Mouse (Mus musculus): ENCODE measurements around the gene Fkbp5. TPM values are rescaled to one million over a fixed set of nuclear protein-coding genes. Genes with fewer than 3 reads are reported as not detected.

Fkbp5 gene
- polyA plus RNA-seq, 1 experiment from 2014 or later: 21.9 TPM

- Histone ChIP-seq H3K9me3 (no peaks in the 10 kb centered on the region), H3K27ac (peak overlapping the region; percentile 80), H3K4me3 (peak overlapping the region; percentile 52), H3K36me3 (no peaks in the 10 kb centered on the region), H3K4me1 (peaks cover 51% of the 10 kb centered on the region), H3K27me3 (ENCODE audit: insufficient read depth, poor library complexity, severe bottlenecking) (peaks cover 45% of the 10 kb centered on the region)
- WGBS: 2% methylated on average over 28 of the region's 28 CpGs
- DNase-seq (ENCODE audit: low spot score): no peak
Measured at GRCm38 (mm10) chr17:28510445-28511342, 6.6 kb downstream of the Fkbp5 start.

GRCm38 (mm10) chr17:28507496-28507895, 9.8 kb downstream of the Fkbp5 start:
- 16% methylated on average over 5 of the region's 5 CpGs for WGBS
- Histone ChIP-seq H3K27ac (peak overlapping the region; percentile 76), H3K9me3 (no peaks in the 10 kb centered on the region), H3K4me3 (no peak overlapping the region), H3K4me1 (peaks cover 37% of the 10 kb centered on the region), H3K27me3 (ENCODE audit: insufficient read depth, poor library complexity, severe bottlenecking) (peaks cover 17% of the 10 kb centered on the region), H3K36me3 (no peaks in the 10 kb centered on the region)
- DNase-seq (ENCODE audit: low spot score): no peak

GRCm38 (mm10) chr17:28506895-28507294, 10.4 kb downstream of the Fkbp5 start:
- Histone ChIP-seq H3K4me3 (no peak overlapping the region), H3K27me3 (ENCODE audit: insufficient read depth, poor library complexity, severe bottlenecking) (peaks cover 13% of the 10 kb centered on the region), H3K9me3 (no peaks in the 10 kb centered on the region), H3K36me3 (no peaks in the 10 kb centered on the region), H3K4me1 (peaks cover 32% of the 10 kb centered on the region), H3K27ac (peak overlapping the region; percentile 76)
- DNase-seq (ENCODE audit: low spot score): no peak
- 11% methylated on average over 5 of the region's 5 CpGs for WGBS

- Histone ChIP-seq H3K27me3 (ENCODE audit: insufficient read depth, poor library complexity, severe bottlenecking) (0 out of 2 replicates have a peak, but pooled peaks cover 3% of the 10 kb centered on the region), H3K4me1 (peaks cover 20% of the 10 kb centered on the region), H3K9me3 (no peaks in the 10 kb centered on the region), H3K4me3 (no peak overlapping the region), H3K36me3 (no peaks in the 10 kb centered on the region), H3K27ac (no peak overlapping the region)
- WGBS: 88% methylated on average over 4 of the region's 4 CpGs
- DNase-seq (ENCODE audit: low spot score): no peak
Measured at GRCm38 (mm10) chr17:28505591-28505990, 11.7 kb downstream of the Fkbp5 start.

GRCm38 (mm10) chr17:28504182-28504581, 13.1 kb downstream of the Fkbp5 start:
- Histone ChIP-seq H3K9me3 (no peaks in the 10 kb centered on the region), H3K4me3 (no peak overlapping the region), H3K27ac (no peak overlapping the region), H3K4me1 (peaks cover 16% of the 10 kb centered on the region), H3K36me3 (no peaks in the 10 kb centered on the region), H3K27me3 (ENCODE audit: insufficient read depth, poor library complexity, severe bottlenecking) (no peaks in the 10 kb centered on the region)
- WGBS: 69% methylated on average over 6 of the region's 6 CpGs
- no peak for DNase-seq (ENCODE audit: low spot score)

- Histone ChIP-seq H3K4me1 (peaks cover 10% of the 10 kb centered on the region), H3K4me3 (no peak overlapping the region), H3K36me3 (no peaks in the 10 kb centered on the region), H3K27me3 (ENCODE audit: insufficient read depth, poor library complexity, severe bottlenecking) (no peaks in the 10 kb centered on the region), H3K9me3 (no peaks in the 10 kb centered on the region; the same call in 1 of the 2 replicates), H3K27ac (no peak overlapping the region)
- no peak for DNase-seq (ENCODE audit: low spot score)
- WGBS: 45% methylated on average over 7 of the region's 7 CpGs
Measured at GRCm38 (mm10) chr17:28502196-28502821, 15.0 kb downstream of the Fkbp5 start.

- Histone ChIP-seq H3K36me3 (no peaks in the 10 kb centered on the region), H3K4me1 (no peaks in the 10 kb centered on the region), H3K27ac (no peak overlapping the region), H3K9me3 (peaks cover 4% of the 10 kb centered on the region), H3K27me3 (ENCODE audit: insufficient read depth, poor library complexity, severe bottlenecking) (no peaks in the 10 kb centered on the region), H3K4me3 (no peak overlapping the region)
- 73% methylated on average over 3 of the region's 3 CpGs for WGBS
- no peak for DNase-seq (ENCODE audit: low spot score)
Measured at GRCm38 (mm10) chr17:28500465-28500864, 16.9 kb downstream of the Fkbp5 start.

- no peak overlapping the region for H3K27ac ChIP-seq
- WGBS: 50% methylated on average over 2 of the region's 2 CpGs
- no peaks in the 10 kb centered on the region for H3K4me1 ChIP-seq
- peaks cover 4% of the 10 kb centered on the region for H3K9me3 ChIP-seq
- no peak for DNase-seq (ENCODE audit: low spot score)
- H3K4me3 ChIP-seq: no peak overlapping the region
- H3K27me3 ChIP-seq (ENCODE audit: insufficient read depth, poor library complexity, severe bottlenecking): no peaks in the 10 kb centered on the region
- H3K36me3 ChIP-seq: no peaks in the 10 kb centered on the region
Measured at GRCm38 (mm10) chr17:28499190-28499589, 18.1 kb downstream of the Fkbp5 start.

- DNase-seq (ENCODE audit: low spot score): no peak
Measured at GRCm38 (mm10) chr17:28495832-28496231, 21.5 kb downstream of the Fkbp5 start.

GRCm38 (mm10) chr17:28491035-28491770, 26.1 kb downstream of the Fkbp5 start:
- Histone ChIP-seq H3K36me3 (no peaks in the 10 kb centered on the region), H3K4me1 (peaks cover 4% of the 10 kb centered on the region), H3K27ac (no peak overlapping the region), H3K4me3 (no peak overlapping the region), H3K9me3 (no peaks in the 10 kb centered on the region), H3K27me3 (ENCODE audit: insufficient read depth, poor library complexity, severe bottlenecking) (no peaks in the 10 kb centered on the region)
- peak; percentile 56 for DNase-seq (ENCODE audit: low spot score)
- WGBS: 83% methylated on average over 14 of the region's 14 CpGs

More at GRCm38 (mm10) chr17:28495832-28496231, 21.5 kb downstream of the Fkbp5 start:
- WGBS: 91% methylated on average over 8 of the region's 8 CpGs
- Histone ChIP-seq H3K27ac (no peak overlapping the region), H3K4me3 (no peak overlapping the region), H3K9me3 (peaks cover 4% of the 10 kb centered on the region), H3K4me1 (no peaks in the 10 kb centered on the region), H3K36me3 (no peaks in the 10 kb centered on the region), H3K27me3 (ENCODE audit: insufficient read depth, poor library complexity, severe bottlenecking) (no peaks in the 10 kb centered on the region)

- Histone ChIP-seq H3K4me3 (no peak overlapping the region), H3K9me3 (no peaks in the 10 kb centered on the region), H3K27me3 (ENCODE audit: insufficient read depth, poor library complexity, severe bottlenecking) (no peaks in the 10 kb centered on the region), H3K4me1 (peaks cover 11% of the 10 kb centered on the region), H3K27ac (no peak overlapping the region), H3K36me3 (no peaks in the 10 kb centered on the region)
- no peak for DNase-seq (ENCODE audit: low spot score)
- WGBS: 66% methylated on average over 7 of the region's 7 CpGs
Measured at GRCm38 (mm10) chr17:28488258-28489013, 28.9 kb downstream of the Fkbp5 start.

GRCm38 (mm10) chr17:28487584-28488257, 29.6 kb downstream of the Fkbp5 start:
- Histone ChIP-seq H3K27ac (no peak overlapping the region), H3K4me1 (peaks cover 11% of the 10 kb centered on the region), H3K4me3 (no peak overlapping the region), H3K36me3 (no peaks in the 10 kb centered on the region), H3K9me3 (no peaks in the 10 kb centered on the region), H3K27me3 (ENCODE audit: insufficient read depth, poor library complexity, severe bottlenecking) (no peaks in the 10 kb centered on the region)
- WGBS: 89% methylated on average over 18 of the region's 18 CpGs
- DNase-seq (ENCODE audit: low spot score): no peak

All from heart, embryonic 10.5 days (tissue).